Mouse (Mus musculus): ENCODE measurements at regions not wholly inside any gene's neighbourhood (a gene's known extent, or its start where the extent isn't known, plus 50 kb on each side); places are given as distances from the start of the nearest gene placed in this dataset.

- no peak for TF ChIP-seq CTCF (IDR thresholded peaks at IDR 0.05; ENCODE audit: extremely low read depth, insufficient read depth, insufficient read length, insufficient replicate concordance)
- no peak for TF ChIP-seq POLR2A (IDR thresholded peaks at IDR 0.05; ENCODE audit: low read depth, low read length)
These were observed 120.1 kb upstream of the Rap2b start for GRCm38 (mm10) chr3:61241380-61241779.
